In the genomic region with DNA sequence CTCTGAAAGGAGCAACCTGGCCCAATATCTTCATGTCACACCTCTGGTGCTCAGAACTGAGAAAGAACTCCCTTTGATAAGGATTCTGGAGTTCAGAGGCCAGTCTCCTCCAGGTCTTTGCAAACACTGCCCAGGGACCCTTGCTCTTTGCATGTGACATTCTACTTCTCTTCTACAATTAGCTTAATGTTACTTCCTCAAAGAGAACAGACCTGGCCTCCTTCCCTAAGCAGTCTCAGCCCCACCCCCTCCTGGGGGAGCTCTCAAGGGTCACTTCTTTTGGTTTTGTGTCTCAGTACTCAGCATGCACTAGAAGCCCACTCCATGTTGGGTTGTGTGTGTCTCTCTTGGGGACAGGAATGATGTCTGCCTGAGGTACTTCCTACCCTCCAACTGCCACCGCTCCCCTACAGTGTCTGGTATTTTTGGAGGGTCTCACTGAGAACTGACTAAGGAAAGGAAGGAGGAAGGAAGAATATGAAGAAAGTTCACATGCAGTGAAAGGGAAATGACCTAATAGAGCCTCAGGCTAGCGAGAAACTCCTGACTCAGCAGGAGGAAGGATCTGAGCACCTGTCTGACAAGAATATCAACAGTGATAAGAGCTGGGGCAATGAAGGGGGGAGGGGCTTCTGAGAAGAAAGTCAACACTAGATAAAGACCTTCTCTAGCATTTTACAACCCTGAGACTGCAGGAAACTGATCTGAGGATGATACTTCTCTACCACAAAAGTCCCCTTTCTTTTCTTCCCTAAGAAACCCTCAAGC, we compare ENCODE assay signal across 27 mouse cellular contexts. TPM values are rescaled to one million over a fixed set of nuclear protein-coding genes. Genes with fewer than 3 reads are reported as not detected.
A peak's percentile ranks its signal among the peaks of the same experiment; 100 is the strongest.
DNase-seq lines count a peak whose midpoint lies in the region; ATAC-seq and TF ChIP-seq lines count a peak whose summit lies in the region.
"Had no signal": no experiment of that assay in that cellular context is flagged by ENCODE, and none has a peak within 500 bp of the region (broad histone marks: within the 10 kb centered on the region; RNA-seq: fewer than 3 reads in every experiment).

No protein-coding gene starts in this region.

- no peak overlapping the region for H3K4me3 ChIP-seq in bone marrow macrophage, adult 2 months (ENCODE audit: insufficient read depth, low read length)
- H3K4me3 ChIP-seq in intestine, postnatal 0 days (ENCODE audit: low read depth, low read length) = no peak overlapping the region
- H3K4me3 ChIP-seq: heart, adult 2 months; limb, embryonic 13.5 days; liver, embryonic 13.5 days; midbrain, embryonic 12.5 days; neural tube, embryonic 12.5 days had no signal

- no peak overlapping the region for H3K9ac ChIP-seq in intestine, postnatal 0 days (ENCODE audit: low read depth, low read length)
- H3K9ac ChIP-seq: limb, embryonic 13.5 days; liver, embryonic 13.5 days; lung, embryonic 14.5 days; midbrain, embryonic 12.5 days; neural tube, embryonic 12.5 days had no signal

- H3K9me3 ChIP-seq in intestine, postnatal 0 days (ENCODE audit: control insufficient read depth) = no peaks in the 10 kb centered on the region
- H3K9me3 ChIP-seq: G1E; limb, embryonic 13.5 days; liver, embryonic 13.5 days; midbrain, embryonic 12.5 days; neural tube, embryonic 12.5 days had no signal

- DNase-seq in thymus, postnatal 14 days = peak; percentile 17
- DNase-seq in thymus, adult 18-20 months = no peak
- DNase-seq in yolk sac, embryonic 10.5 days (ENCODE audit: low spot score) = peak; percentile 85
- no peak for DNase-seq in adrenal gland, adult 2 months
- DNase-seq: adrenal gland, postnatal 25 days; cerebellum, adult 11-12 months; cerebellum, postnatal 36 days; heart, adult 2 months; heart, postnatal 36 days; kidney, adult 2 months; kidney, postnatal 25 days; liver, embryonic 13.5 days; lung, embryonic 14.5 days; spleen, adult 18-20 months had no signal

- no peaks in the 10 kb centered on the region for H3K27me3 ChIP-seq in intestine, postnatal 0 days (replicated peaks; ENCODE audit: control insufficient read depth, insufficient read depth, low read length)
- H3K27me3 ChIP-seq: limb, embryonic 13.5 days; liver, embryonic 13.5 days; midbrain, embryonic 12.5 days; neural tube, embryonic 12.5 days had no signal

- ATAC-seq in intestine, postnatal 0 days = peak; percentile 89
- no peak for ATAC-seq in CD4-positive, CD25-positive, alpha-beta regulatory T cell, adult 4 months
- ATAC-seq: hindbrain, embryonic 16.5 days had no signal

- H3K4me1 ChIP-seq in bone marrow macrophage, adult 2 months (ENCODE audit: control insufficient read depth, insufficient read depth, low read length) = peaks cover 21% of the 10 kb centered on the region
- 0 out of 2 replicates have a peak, but pooled peaks cover 4% of the 10 kb centered on the region for H3K4me1 ChIP-seq in intestine, postnatal 0 days (replicated peaks; ENCODE audit: control insufficient read depth, insufficient read depth, low read length)
- H3K4me1 ChIP-seq: limb, embryonic 13.5 days; liver, embryonic 13.5 days; midbrain, embryonic 12.5 days; neural tube, embryonic 12.5 days had no signal

- H3K27ac ChIP-seq in bone marrow macrophage, adult 2 months (ENCODE audit: insufficient read depth, low read depth, low read length) = peak overlapping the region; percentile 55
- H3K27ac ChIP-seq in intestine, postnatal 0 days (ENCODE audit: low read depth, low read length) = peak overlapping the region; percentile 70
- H3K27ac ChIP-seq: heart, adult 2 months; limb, embryonic 13.5 days; liver, embryonic 13.5 days; macrophage; midbrain, embryonic 12.5 days; neural tube, embryonic 12.5 days had no signal

- WGBS in intestine, postnatal 0 days = 11% methylated on average over 2 of the region's 2 CpGs

- peak overlapping the region; percentile 17; the same call in 1 of the 2 replicates for H3K4me2 ChIP-seq in intestine, postnatal 0 days (replicated peaks; ENCODE audit: low read depth)
- H3K4me2 ChIP-seq: limb, embryonic 13.5 days; liver, embryonic 13.5 days; lung, embryonic 14.5 days; midbrain, embryonic 12.5 days; neural tube, embryonic 12.5 days had no signal

- H3K36me3 ChIP-seq in intestine, postnatal 0 days (ENCODE audit: control insufficient read depth, insufficient read depth) = peaks cover 13% of the 10 kb centered on the region; the same call in 1 of the 2 replicates
- H3K36me3 ChIP-seq: G1E; limb, embryonic 13.5 days; liver, embryonic 13.5 days; midbrain, embryonic 12.5 days; neural tube, embryonic 12.5 days had no signal

- no peak for TF ChIP-seq POLR2A in bone marrow macrophage, adult 2 months (IDR thresholded peaks at IDR 0.05; ENCODE audit: borderline replicate concordance, low read depth, low read length)

- TF ChIP-seq CTCF in bone marrow macrophage, adult 2 months (IDR thresholded peaks at IDR 0.05; ENCODE audit: low read depth, low read length) = no peak
- TF ChIP-seq CTCF in intestine, postnatal 0 days (IDR thresholded peaks at IDR 0.05; ENCODE audit: low read depth) = no peak

RNA-seq across cellular contexts. Expression of gene Cdc34b, which starts 11.5 kb away (rescaled TPM):
- polyA plus RNA-seq in bone marrow macrophage, adult 2 months (2012; ENCODE audit: insufficient read depth, insufficient read length, missing spikeins) = not detected in 2 replicates
- 0.13 TPM in 1 of 2 replicates, not detected in the other for polyA plus RNA-seq in intestine, postnatal 0 days (2015; fragmentation: Nextera tagmentation; extraction: Ambion mirVana)
- polyA plus RNA-seq in CD4-positive, CD25-positive, alpha-beta regulatory T cell, adult 4 months (2017; shearing (Covaris generic)) = not detected
- total RNA-seq in adrenal gland, adult 2 months (2021) = under 1 TPM; 0.31 to 0.40 TPM
- 0.10 and 0.55 TPM in 2 replicates for polyA plus RNA-seq in adrenal gland, adult 2 months (2012; rRNA removed)
- polyA plus RNA-seq: forebrain, embryonic 11.5 days; G1E; heart, embryonic 14.5 days; hindbrain, embryonic 16.5 days; macrophage; neural tube, embryonic 12.5 days had no signal

RNA-seq across cellular contexts. Expression of gene Tmem92, which starts 29.4 kb away (rescaled TPM):
- polyA plus RNA-seq in bone marrow macrophage, adult 2 months (2012; ENCODE audit: insufficient read depth, insufficient read length, missing spikeins) = 0.28 TPM in 1 of 2 replicates, not detected in the other
- polyA plus RNA-seq in intestine, postnatal 0 days (2015; fragmentation: Nextera tagmentation; extraction: Ambion mirVana) = not detected in 2 replicates
- not detected for polyA plus RNA-seq in CD4-positive, CD25-positive, alpha-beta regulatory T cell, adult 4 months (2017; shearing (Covaris generic))
- not detected for total RNA-seq in adrenal gland, adult 2 months (2021)
- polyA plus RNA-seq in adrenal gland, adult 2 months (2012; rRNA removed) = not detected in 2 replicates
- total RNA-seq: adrenal gland, postnatal 25 days; gastrocnemius, adult 8-10 months; heart, adult 2 months; heart, postnatal 36 days; layer of hippocampus, postnatal 10 days had no signal
- polyA plus RNA-seq: forebrain, embryonic 11.5 days; G1E; heart, adult 2 months; heart, embryonic 14.5 days; hindbrain, embryonic 16.5 days; kidney, adult 2 months; limb, embryonic 13.5 days; liver, embryonic 13.5 days; lung, embryonic 14.5 days; macrophage; midbrain, embryonic 12.5 days; neural tube, embryonic 12.5 days had no signal

RNA-seq across cellular contexts. Expression of gene Gm11541, which starts 48.8 kb away (rescaled TPM):
- polyA plus RNA-seq in bone marrow macrophage, adult 2 months (2012; ENCODE audit: insufficient read depth, insufficient read length, missing spikeins) = not detected in 2 replicates
- 0.07 TPM in 1 of 2 replicates, not detected in the other for polyA plus RNA-seq in intestine, postnatal 0 days (2015; fragmentation: Nextera tagmentation; extraction: Ambion mirVana)
- polyA plus RNA-seq in CD4-positive, CD25-positive, alpha-beta regulatory T cell, adult 4 months (2017; shearing (Covaris generic)) = not detected
- total RNA-seq in adrenal gland, adult 2 months (2021) = not detected
- not detected in 2 replicates for polyA plus RNA-seq in adrenal gland, adult 2 months (2012; rRNA removed)
- total RNA-seq: adrenal gland, postnatal 25 days; gastrocnemius, adult 8-10 months; heart, adult 2 months; heart, postnatal 36 days; layer of hippocampus, postnatal 10 days had no signal
- polyA plus RNA-seq: forebrain, embryonic 11.5 days; G1E; heart, adult 2 months; heart, embryonic 14.5 days; kidney, adult 2 months; liver, embryonic 13.5 days; macrophage; midbrain, embryonic 12.5 days had no signal

Comparison
In these comparisons a context has a peak if more than half of its experiments do, and no peak if none do; other contexts are left out.
1. DNase-seq: peak in thymus, postnatal 14 days (single experiment) and yolk sac, embryonic 10.5 days (single experiment); none in thymus, adult 18-20 months (0 of 2) and adrenal gland, adult 2 months (single experiment).